Mouse (Mus musculus) cerebellum, adult 2 months (tissue): ENCODE results near the gene Cdc5l.

Experiments used
- CTCF ChIP-seq: fragments of 200-500 bp; IDR thresholded peaks from 2 replicates; pipeline ENCODE4 v1.5.1; 2011; ENCODE audit warnings: low read depth, mild to moderate bottlenecking, control low read depth, low read length, moderate library complexity, borderline replicate concordance; ENCODE audit not compliant: insufficient read depth
- POLR2A ChIP-seq: fragments of 200-500 bp; IDR thresholded peaks from 2 replicates; pipeline ENCODE4 v1.6.1; 2011; ENCODE audit warnings: low read length, control low read depth, borderline replicate concordance; ENCODE audit not compliant: insufficient read depth

GRCm38 (mm10) chr17:45417387-45417786 lies 16.1 kb downstream of the Cdc5l start:
- TF ChIP-seq CTCF (no peak), POLR2A (no peak)
